Mouse (Mus musculus) heart, embryonic 16.5 days (tissue): ENCODE results near the gene Gm37240. TPM values are rescaled to one million over a fixed set of nuclear protein-coding genes. Genes with fewer than 3 reads are reported as not detected.

Experiments
- ATAC-seq: fragments of 200-750 bp; cut with Nextera tagmentation; replicated peaks from 2 replicates; pipeline ENCODE4 v1.8.0; 2017; ENCODE audit warnings: moderate number of reproducible peaks; ENCODE audit not compliant: insufficient read depth, low FRiP score; ENCODE audit errors: extremely low read depth
- H3K27ac ChIP-seq: fragments of 300-500 bp; sonication (generic); 2 replicates; pipeline ENCODE4 v1.5.1; 2014; ENCODE audit warnings: mild to moderate bottlenecking, low read length, control low read depth, moderate library complexity
- H3K27me3 ChIP-seq: fragments of 300-500 bp; sonication (generic); 2 replicates; pipeline ENCODE4 v1.6.1; 2014; ENCODE audit warnings: low read length, mixed read lengths; ENCODE audit not compliant: control insufficient read depth, insufficient read depth
- H3K36me3 ChIP-seq: fragments of 300-500 bp; sonication (generic); 2 replicates; pipeline ENCODE4 v1.6.1; 2014; ENCODE audit not compliant: control insufficient read depth, insufficient read depth
- H3K4me1 ChIP-seq: fragments of 300-500 bp; sonication (generic); 2 replicates; pipeline ENCODE4 v1.6.1; 2014; ENCODE audit warnings: low read length, mixed read lengths; ENCODE audit not compliant: control insufficient read depth, insufficient read depth
- H3K4me2 ChIP-seq: fragments of 300-500 bp; sonication (generic); 2 replicates; pipeline ENCODE4 v1.6.1; 2014; ENCODE audit warnings: low read depth, mild to moderate bottlenecking, control low read depth, low read length
- H3K4me3 ChIP-seq: fragments of 300-500 bp; sonication (generic); 2 replicates; pipeline ENCODE4 v1.5.1; 2014; ENCODE audit warnings: mild to moderate bottlenecking, control low read depth, low read length
- H3K9ac ChIP-seq: fragments of 300-500 bp; sonication (generic); 2 replicates; pipeline ENCODE4 v1.6.1; 2014; ENCODE audit warnings: low read length, control low read depth
- H3K9me3 ChIP-seq: fragments of 300-500 bp; sonication (generic); replicated peaks from 2 replicates; pipeline ENCODE4 v1.6.1; 2016; ENCODE audit warnings: low read length; ENCODE audit not compliant: control insufficient read depth
- WGBS: fragments of 180-500 bp; shearing (Covaris S2); extraction: QIAGEN DNeasy Blood & Tissue Kit; methylation state at CpG from one replicate; pipeline ENCODE4 v1.1.7; 2014; 5-methylcytosine and 5-hydroxymethylcytosine counted together
- polyA plus RNA-seq: library from polyadenylated mRNA; unstranded; fragments of >200 nt; fragmentation: Nextera tagmentation; extraction: Ambion mirVana; gene quantifications from 2 replicates; pipeline ENCODE4 v1.2.1, GENCODE M21; 2015

Gm37240 gene
- polyA plus RNA-seq, 1 experiment from 2014 or later = 18.4 TPM

- Histone ChIP-seq H3K4me3 (no peak overlapping the region), H3K4me1 (no peaks in the 10 kb centered on the region), H3K4me2 (no peak overlapping the region), H3K9ac (no peak overlapping the region), H3K9me3 (no peaks in the 10 kb centered on the region), H3K27ac (no peak overlapping the region), H3K36me3 (no peaks in the 10 kb centered on the region), H3K27me3 (no peaks in the 10 kb centered on the region)
- WGBS = 81% methylated on average over 9 of the region's 9 CpGs
- ATAC-seq = no peak
These were observed 592.1 kb downstream of the Gm37240 start for GRCm38 (mm10) chr3:85295229-85295628.

GRCm38 (mm10) chr3:85287627-85288026, 599.7 kb downstream of the Gm37240 start:
- Histone ChIP-seq H3K4me2 (no peak overlapping the region), H3K27ac (no peak overlapping the region), H3K36me3 (no peaks in the 10 kb centered on the region), H3K4me1 (no peaks in the 10 kb centered on the region), H3K27me3 (no peaks in the 10 kb centered on the region), H3K4me3 (no peak overlapping the region), H3K9me3 (no peaks in the 10 kb centered on the region), H3K9ac (no peak overlapping the region)
- ATAC-seq = no peak
- WGBS = 72% methylated on average over 2 of the region's 2 CpGs

- Histone ChIP-seq H3K4me1 (no peaks in the 10 kb centered on the region), H3K4me3 (no peak overlapping the region), H3K36me3 (no peaks in the 10 kb centered on the region), H3K4me2 (no peak overlapping the region), H3K9ac (no peak overlapping the region), H3K27ac (no peak overlapping the region), H3K9me3 (no peaks in the 10 kb centered on the region), H3K27me3 (no peaks in the 10 kb centered on the region)
- ATAC-seq = no peak
- WGBS = 71% methylated on average over 2 of the region's 2 CpGs
These were observed 602.8 kb downstream of the Gm37240 start for GRCm38 (mm10) chr3:85284483-85284882.

- H3K36me3 ChIP-seq = no peaks in the 10 kb centered on the region
- H3K27ac ChIP-seq = no peak overlapping the region
- H3K27me3 ChIP-seq = no peaks in the 10 kb centered on the region
- no peak overlapping the region for H3K9ac ChIP-seq
- H3K4me3 ChIP-seq = no peak overlapping the region
- ATAC-seq = no peak
- no peak overlapping the region for H3K4me2 ChIP-seq
- WGBS = 75% methylated on average over 5 of the region's 5 CpGs
- no peaks in the 10 kb centered on the region for H3K9me3 ChIP-seq
- no peaks in the 10 kb centered on the region for H3K4me1 ChIP-seq
These were observed 604.5 kb downstream of the Gm37240 start for GRCm38 (mm10) chr3:85282816-85283215.

- H3K9ac ChIP-seq = no peak overlapping the region
- H3K4me1 ChIP-seq = peaks cover 14% of the 10 kb centered on the region
- H3K36me3 ChIP-seq = no peaks in the 10 kb centered on the region
- H3K27ac ChIP-seq = peak overlapping the region; percentile 25; the same call in 1 of the 2 replicates
- WGBS = 26% methylated on average over 10 of the region's 10 CpGs
- H3K4me2 ChIP-seq = no peak overlapping the region
- no peaks in the 10 kb centered on the region for H3K9me3 ChIP-seq
- H3K27me3 ChIP-seq = no peaks in the 10 kb centered on the region
- ATAC-seq = peak; percentile 67
- H3K4me3 ChIP-seq = no peak overlapping the region
These were observed 612.2 kb downstream of the Gm37240 start for GRCm38 (mm10) chr3:85275075-85275474.

GRCm38 (mm10) chr3:85271491-85271890, 615.8 kb downstream of the Gm37240 start:
- WGBS = 85% methylated on average over 2 of the region's 2 CpGs
- ATAC-seq = no peak

GRCm38 (mm10) chr3:85264963-85265362, 622.4 kb downstream of the Gm37240 start:
- Histone ChIP-seq H3K27ac (no peak overlapping the region), H3K27me3 (no peaks in the 10 kb centered on the region), H3K9ac (no peak overlapping the region), H3K4me2 (no peak overlapping the region), H3K4me3 (no peak overlapping the region), H3K9me3 (no peaks in the 10 kb centered on the region), H3K36me3 (no peaks in the 10 kb centered on the region), H3K4me1 (peaks cover 6% of the 10 kb centered on the region)
- 71% methylated on average over 2 of the region's 2 CpGs for WGBS
- ATAC-seq = no peak

More at GRCm38 (mm10) chr3:85271491-85271890, 615.8 kb downstream of the Gm37240 start:
- Histone ChIP-seq H3K27ac (no peak overlapping the region), H3K9me3 (no peaks in the 10 kb centered on the region), H3K4me3 (no peak overlapping the region), H3K9ac (no peak overlapping the region), H3K4me1 (peaks cover 14% of the 10 kb centered on the region), H3K4me2 (no peak overlapping the region), H3K36me3 (no peaks in the 10 kb centered on the region), H3K27me3 (no peaks in the 10 kb centered on the region)

GRCm38 (mm10) chr3:85264546-85264945, 622.8 kb downstream of the Gm37240 start:
- H3K36me3 ChIP-seq = no peaks in the 10 kb centered on the region
- no peaks in the 10 kb centered on the region for H3K9me3 ChIP-seq
- H3K4me1 ChIP-seq = peaks cover 6% of the 10 kb centered on the region
- 65% methylated on average over 6 of the region's 6 CpGs for WGBS
- H3K27me3 ChIP-seq = no peaks in the 10 kb centered on the region
- no peak for ATAC-seq
- H3K4me2 ChIP-seq = no peak overlapping the region
- H3K27ac ChIP-seq = no peak overlapping the region
- H3K9ac ChIP-seq = no peak overlapping the region
- H3K4me3 ChIP-seq = no peak overlapping the region

GRCm38 (mm10) chr3:85254526-85254925, 632.8 kb downstream of the Gm37240 start:
- H3K9me3 ChIP-seq = no peaks in the 10 kb centered on the region
- 85% methylated on average over 5 of the region's 5 CpGs for WGBS

More at GRCm38 (mm10) chr3:85254526-85254925, 632.8 kb downstream of the Gm37240 start:
- H3K9ac ChIP-seq = no peak overlapping the region
- H3K36me3 ChIP-seq = no peaks in the 10 kb centered on the region
- no peaks in the 10 kb centered on the region for H3K4me1 ChIP-seq
- H3K4me3 ChIP-seq = no peak overlapping the region
- H3K27ac ChIP-seq = no peak overlapping the region
- no peak overlapping the region for H3K4me2 ChIP-seq
- H3K27me3 ChIP-seq = no peaks in the 10 kb centered on the region
- ATAC-seq = no peak
